In genomic region chr13:94379006-94379405, GRCm38 (mm10) we compare ENCODE assay signal across 18 mouse cellular contexts. TPM values are rescaled to one million over a fixed set of nuclear protein-coding genes. Genes with fewer than 3 reads are reported as not detected.
A peak's percentile ranks its signal among the peaks of the same experiment; 100 is the strongest.
DNase-seq lines count a peak whose midpoint lies in the region; ATAC-seq lines count a peak whose summit lies in the region.
"Had no signal": no experiment of that assay in that cellular context is flagged by ENCODE, and none has a peak within 500 bp of the region (broad histone marks: within the 10 kb centered on the region; RNA-seq: fewer than 3 reads in every experiment).

No protein-coding gene starts in this region.

- no peak overlapping the region for H3K4me2 ChIP-seq in embryonic facial prominence, embryonic 13.5 days
- H3K4me2 ChIP-seq: neural tube, embryonic 12.5 days had no signal

- H3K27ac ChIP-seq in embryonic facial prominence, embryonic 13.5 days: no peak overlapping the region
- no peak overlapping the region; the same call in 1 of the 2 replicates for H3K27ac ChIP-seq in embryonic facial prominence, embryonic 10.5 days (replicated peaks)
- H3K27ac ChIP-seq: neural tube, embryonic 12.5 days had no signal

- no peaks in the 10 kb centered on the region for H3K27me3 ChIP-seq in embryonic facial prominence, embryonic 13.5 days
- H3K27me3 ChIP-seq in embryonic facial prominence, embryonic 10.5 days (replicated peaks; ENCODE audit: low read depth, poor library complexity, severe bottlenecking): no peaks in the 10 kb centered on the region
- H3K27me3 ChIP-seq: neural tube, embryonic 12.5 days had no signal

- H3K9me3 ChIP-seq in embryonic facial prominence, embryonic 13.5 days: no peaks in the 10 kb centered on the region
- H3K9me3 ChIP-seq in embryonic facial prominence, embryonic 10.5 days: no peaks in the 10 kb centered on the region
- H3K9me3 ChIP-seq: neural tube, embryonic 12.5 days had no signal

- H3K4me3 ChIP-seq in embryonic facial prominence, embryonic 13.5 days: no peak overlapping the region
- H3K4me3 ChIP-seq in embryonic facial prominence, embryonic 10.5 days: no peak overlapping the region
- H3K4me3 ChIP-seq: neural tube, embryonic 12.5 days had no signal

- DNase-seq in embryonic facial prominence, embryonic 10.5 days (ENCODE audit: low spot score): no peak
- DNase-seq in kidney, postnatal 14 days: peak; percentile 31
- no peak for DNase-seq in kidney, postnatal 4 days
- DNase-seq in lung, adult 18-20 months: peak; percentile 47 to 72
- peak; percentile 72 for DNase-seq in lung, postnatal 36 days
- no peak for DNase-seq in embryo, embryonic 11 days
- no peak for DNase-seq in adrenal gland, adult 2 months
- DNase-seq: adrenal gland, postnatal 25 days; cerebellum, adult 18-20 months; cerebellum, postnatal 36 days; heart, adult 18-20 months; liver; liver, postnatal 0 days; right cerebral cortex, postnatal 25 days; thymus, postnatal 25 days had no signal

- H3K36me3 ChIP-seq in embryonic facial prominence, embryonic 13.5 days: 0 out of 2 replicates have a peak, but pooled peaks cover 3% of the 10 kb centered on the region
- peaks cover 9% of the 10 kb centered on the region; the same call in 1 of the 2 replicates for H3K36me3 ChIP-seq in embryonic facial prominence, embryonic 10.5 days (replicated peaks)
- H3K36me3 ChIP-seq: neural tube, embryonic 12.5 days had no signal

- peaks cover 27% of the 10 kb centered on the region for H3K4me1 ChIP-seq in embryonic facial prominence, embryonic 13.5 days
- H3K4me1 ChIP-seq in embryonic facial prominence, embryonic 10.5 days: peaks cover 15% of the 10 kb centered on the region

- no peak for ATAC-seq in embryonic facial prominence, embryonic 13.5 days (ENCODE audit: insufficient number of reproducible peaks, insufficient read depth, low FRiP score, low TSS enrichment, low read depth)
- ATAC-seq: intestine, postnatal 0 days; liver, postnatal 0 days had no signal

- 0 out of 2 replicates have a peak overlapping the region, but pooled peaks have one; percentile 46 for H3K9ac ChIP-seq in embryonic facial prominence, embryonic 13.5 days
- H3K9ac ChIP-seq: liver, postnatal 0 days; neural tube, embryonic 12.5 days had no signal

- WGBS in embryonic facial prominence, embryonic 13.5 days: 84% methylated on average over 4 of the region's 4 CpGs
- WGBS in embryonic facial prominence, embryonic 10.5 days: 84% methylated on average over 4 of the region's 4 CpGs

RNA-seq across cellular contexts. Expression of gene Ap3b1, which starts 20.2 kb away (rescaled TPM):
- 45.7 and 50.5 TPM in 2 replicates for polyA plus RNA-seq in embryonic facial prominence, embryonic 13.5 days (2015; fragmentation: Nextera tagmentation; extraction: Ambion mirVana)
- 35.8 and 37.7 TPM in 2 replicates for polyA plus RNA-seq in embryonic facial prominence, embryonic 10.5 days (2016; fragmentation: Nextera tagmentation; extraction: Ambion mirVana)
- total RNA-seq in adrenal gland, adult 2 months (2021): 10 to 100 TPM; 40.5 to 55.6 TPM
- polyA plus RNA-seq in adrenal gland, adult 2 months (2012; rRNA removed): 8.7 and 11.5 TPM in 2 replicates

Comparison
In these comparisons a context has a peak if more than half of its experiments do, and no peak if none do; other contexts are left out.
1. DNase-seq: peak in kidney, postnatal 14 days (single experiment), lung, adult 18-20 months (2 of 2) and lung, postnatal 36 days (single experiment); none in embryonic facial prominence, embryonic 10.5 days (single experiment), kidney, postnatal 4 days (0 of 2), embryo, embryonic 11 days (single experiment) and adrenal gland, adult 2 months (single experiment).